Mouse (Mus musculus) cerebellum, adult 2 months (tissue): ENCODE results near the gene Tmem163.

Source experiments
- CTCF ChIP-seq: fragments of 200-500 bp; IDR thresholded peaks from 2 replicates; pipeline ENCODE4 v1.5.1; 2011; ENCODE audit warnings: low read depth, mild to moderate bottlenecking, control low read depth, low read length, moderate library complexity, borderline replicate concordance; ENCODE audit not compliant: insufficient read depth
- POLR2A ChIP-seq: fragments of 200-500 bp; IDR thresholded peaks from 2 replicates; pipeline ENCODE4 v1.6.1; 2011; ENCODE audit warnings: low read length, control low read depth, borderline replicate concordance; ENCODE audit not compliant: insufficient read depth

DNA sequence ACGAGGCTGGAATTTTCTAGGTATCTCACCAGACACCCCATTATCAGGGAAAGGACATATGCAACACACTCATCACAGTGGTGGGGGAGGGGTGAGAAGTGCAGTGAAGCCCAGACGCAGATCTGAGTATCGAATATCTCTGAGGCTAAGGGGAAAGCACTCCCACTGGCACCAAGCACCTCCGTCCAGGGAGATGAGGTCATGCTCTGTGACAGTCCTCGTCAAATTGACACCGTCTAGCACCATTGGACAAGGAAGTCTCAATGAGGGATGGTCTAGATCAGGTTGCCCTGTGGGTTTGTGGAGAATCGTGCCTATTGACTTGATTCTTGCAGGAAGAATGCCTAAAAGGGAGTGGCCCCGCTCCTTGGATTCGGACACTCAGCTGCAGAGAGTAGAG, 180.6 kb downstream of the Tmem163 start:
- TF ChIP-seq CTCF (no peak), POLR2A (no peak)
